Mouse (Mus musculus) liver, embryonic 14.5 days (tissue): ENCODE data around the gene Acoxl. TPM values are rescaled to one million over a fixed set of nuclear protein-coding genes. Genes with fewer than 3 reads are reported as not detected.

Experiments used
- ATAC-seq: fragments of 200-750 bp; cut with Nextera tagmentation; 2 replicates; pipeline ENCODE4 v1.8.0; 2017; ENCODE audit warnings: moderate number of reproducible peaks, mild to moderate bottlenecking, moderate library complexity; ENCODE audit not compliant: insufficient read depth
- DNase-seq, 3 experiments: peaks; one replicate each; pipeline ENCODE4 v3.0.0-alpha.2; 2012 to 2013; ENCODE audit warnings: low read depth in 3 of 3, low spot score in 3 of 3
- H3K27ac ChIP-seq: fragments of 300-500 bp; sonication (generic); 2 replicates; pipeline ENCODE4 v1.5.1; 2014; ENCODE audit warnings: moderate library complexity, mild to moderate bottlenecking, control low read depth, inconsistent platforms
- H3K27me3 ChIP-seq: fragments of 300-500 bp; sonication (generic); 2 replicates; pipeline ENCODE4 v1.6.1; 2014; ENCODE audit warnings: mild to moderate bottlenecking, low read length, moderate library complexity; ENCODE audit not compliant: control insufficient read depth, insufficient read depth
- H3K36me3 ChIP-seq: fragments of 300-500 bp; sonication (generic); replicated peaks from 2 replicates; pipeline ENCODE4 v1.6.1; 2014; ENCODE audit warnings: low read depth; ENCODE audit not compliant: control insufficient read depth, insufficient read depth
- H3K4me1 ChIP-seq, 2 experiments: fragments of 200-500 bp in 1 of 2; fragments of 300-500 bp in 1 of 2; sonication (generic) in 1 of 2; replicated peaks; 2 replicates each; pipeline ENCODE4 v1.6.1; 2012 to 2014; ENCODE audit warnings: antibody characterized with exemption in 1 of 2, inconsistent platforms in 1 of 2, low read length in 1 of 2; ENCODE audit not compliant: control insufficient read depth in 2 of 2, insufficient read depth in 2 of 2
- H3K4me2 ChIP-seq: fragments of 300-500 bp; sonication (generic); 2 replicates; pipeline ENCODE4 v1.6.1; 2014; ENCODE audit warnings: low read depth, mild to moderate bottlenecking, control low read depth, moderate library complexity
- H3K4me3 ChIP-seq, 2 experiments: fragments of 200-500 bp in 1 of 2; fragments of 300-500 bp in 1 of 2; sonication (generic) in 1 of 2; 2 replicates each; pipeline ENCODE4 v1.5.1; 2012 to 2014; ENCODE audit warnings: low read depth in 2 of 2, low read length in 2 of 2, mild to moderate bottlenecking in 2 of 2, control low read depth in 1 of 2, inconsistent platforms in 1 of 2, moderate library complexity in 1 of 2; ENCODE audit not compliant: insufficient read depth in 1 of 2
- H3K9ac ChIP-seq: fragments of 300-500 bp; sonication (generic); replicated peaks from 2 replicates; pipeline ENCODE4 v1.6.1; 2014; ENCODE audit warnings: mild to moderate bottlenecking, control low read depth, moderate library complexity
- H3K9me3 ChIP-seq: fragments of 300-500 bp; sonication (generic); 2 replicates; pipeline ENCODE4 v1.6.1; 2016; ENCODE audit warnings: low read length, mixed read lengths; ENCODE audit not compliant: control insufficient read depth
- CTCF ChIP-seq: IDR thresholded peaks from 2 replicates; pipeline ENCODE4 v1.5.1; 2016; ENCODE audit warnings: antibody characterized with exemption, low read depth, control low read depth
- EP300 ChIP-seq: IDR thresholded peaks from 2 replicates; pipeline ENCODE4 v1.6.1; 2016; ENCODE audit warnings: antibody characterized with exemption, low read depth
- WGBS: fragments of 180-500 bp; shearing (Covaris S2); extraction: QIAGEN DNeasy Blood & Tissue Kit; methylation state at CpG from one replicate; pipeline ENCODE4 v1.1.7; 2014; ENCODE audit not compliant: insufficient replicate concordance; 5-methylcytosine and 5-hydroxymethylcytosine counted together
- polyA plus RNA-seq, 2 experiments: library from polyadenylated mRNA; depleted of rRNA in 1 of 2; stranded (reverse) in 1 of 2; unstranded in 1 of 2; fragments of >200 nt; fragmentation: Nextera tagmentation in 1 of 2; extraction: Ambion mirVana in 1 of 2; gene quantifications; 2 replicates each; pipeline versions ENCODE4 v1.2.1 to v1.2.3; 2012 to 2014

The Acoxl gene
- polyA plus RNA-seq, 2 experiments = not detected

GRCm38 (mm10) chr2:128065013-128065412, 226.3 kb downstream of the Acoxl start:
- no peak overlapping the region for H3K9ac ChIP-seq
- no peak overlapping the region for H3K4me3 ChIP-seq
- no peaks in the 10 kb centered on the region for H3K9me3 ChIP-seq
- ATAC-seq (no peak), DNase-seq (no peak)
- TF ChIP-seq EP300 = no peak
- H3K36me3 ChIP-seq = no peaks in the 10 kb centered on the region
- WGBS = 60% methylated on average over 2 of the region's 2 CpGs
- no peak overlapping the region for H3K4me2 ChIP-seq
- no peaks in the 10 kb centered on the region for H3K27me3 ChIP-seq
- no peak overlapping the region for H3K27ac ChIP-seq
- peaks cover 0 to 3% of the 10 kb centered on the region in 2 experiments; a peak in 2 of 4 replicates for H3K4me1 ChIP-seq

GRCm38 (mm10) chr2:128065576-128065975, 226.9 kb downstream of the Acoxl start:
- Histone ChIP-seq H3K27ac (no peak overlapping the region), H3K27me3 (no peaks in the 10 kb centered on the region), H3K9ac (no peak overlapping the region), H3K9me3 (no peaks in the 10 kb centered on the region), H3K4me3 (no peak overlapping the region), H3K36me3 (no peaks in the 10 kb centered on the region), H3K4me1 (peaks cover 0 to 3% of the 10 kb centered on the region in 2 experiments; a peak in 2 of 4 replicates), H3K4me2 (no peak overlapping the region)
- DNase-seq = no peak
- TF ChIP-seq EP300 (no peak), CTCF (no peak)
- 43% methylated on average over 2 of the region's 2 CpGs for WGBS
- ATAC-seq = no peak

- WGBS = 52% methylated on average over 3 of the region's 3 CpGs
- H3K4me1 ChIP-seq = peaks cover 0 to 3% of the 10 kb centered on the region in 2 experiments; a peak in 2 of 4 replicates
- H3K4me3 ChIP-seq = no peak overlapping the region
- no peak for TF ChIP-seq EP300
- no peak for TF ChIP-seq CTCF
- H3K4me2 ChIP-seq = no peak overlapping the region
- no peaks in the 10 kb centered on the region for H3K36me3 ChIP-seq
- no peaks in the 10 kb centered on the region for H3K9me3 ChIP-seq
- no peaks in the 10 kb centered on the region for H3K27me3 ChIP-seq
- no peak overlapping the region for H3K27ac ChIP-seq
- no peak for DNase-seq
- no peak for ATAC-seq
- H3K9ac ChIP-seq = no peak overlapping the region
These were observed 228.5 kb downstream of the Acoxl start for GRCm38 (mm10) chr2:128067162-128067561.

GRCm38 (mm10) chr2:128067596-128067995, 228.9 kb downstream of the Acoxl start:
- ATAC-seq (no peak), DNase-seq (no peak)
- no peak overlapping the region for H3K27ac ChIP-seq
- H3K9ac ChIP-seq = no peak overlapping the region
- H3K4me2 ChIP-seq = no peak overlapping the region
- peaks cover 0 to 3% of the 10 kb centered on the region in 2 experiments; a peak in 2 of 4 replicates for H3K4me1 ChIP-seq
- H3K27me3 ChIP-seq = no peaks in the 10 kb centered on the region
- no peaks in the 10 kb centered on the region for H3K36me3 ChIP-seq
- 73% methylated on average over 7 of the region's 7 CpGs for WGBS
- no peak overlapping the region for H3K4me3 ChIP-seq
- no peaks in the 10 kb centered on the region for H3K9me3 ChIP-seq
- TF ChIP-seq EP300 (no peak), CTCF (no peak)

- no peak for TF ChIP-seq CTCF
- TF ChIP-seq EP300 = no peak
- no peak overlapping the region for H3K27ac ChIP-seq
- H3K36me3 ChIP-seq = no peaks in the 10 kb centered on the region
- no peak for DNase-seq
- H3K4me1 ChIP-seq = peaks cover 0 to 2% of the 10 kb centered on the region in 2 experiments; a peak in 2 of 4 replicates
- ATAC-seq = no peak
- H3K4me3 ChIP-seq = no peak overlapping the region
- WGBS = 58% methylated on average over 4 of the region's 4 CpGs
- H3K9ac ChIP-seq = no peak overlapping the region
- H3K4me2 ChIP-seq = no peak overlapping the region
- no peaks in the 10 kb centered on the region for H3K9me3 ChIP-seq
- H3K27me3 ChIP-seq = no peaks in the 10 kb centered on the region
These were observed 229.5 kb downstream of the Acoxl start for GRCm38 (mm10) chr2:128068176-128068575.

GRCm38 (mm10) chr2:128069025-128069424, 230.3 kb downstream of the Acoxl start:
- H3K4me1 ChIP-seq = peaks cover 0 to 1% of the 10 kb centered on the region in 2 experiments; a peak in 1 of 4 replicates
- no peaks in the 10 kb centered on the region for H3K36me3 ChIP-seq
- no peak overlapping the region for H3K4me2 ChIP-seq
- H3K9ac ChIP-seq = no peak overlapping the region
- H3K27ac ChIP-seq = no peak overlapping the region
- no peak for ATAC-seq
- no peaks in the 10 kb centered on the region for H3K9me3 ChIP-seq
- DNase-seq = no peak
- 48% methylated on average over 2 of the region's 2 CpGs for WGBS
- no peak overlapping the region for H3K4me3 ChIP-seq
- no peaks in the 10 kb centered on the region for H3K27me3 ChIP-seq
- no peak for TF ChIP-seq CTCF
- no peak for TF ChIP-seq EP300
